Mouse (Mus musculus): ENCODE data around the gene Gm10964.
"Not testable (repeated sequence)": the region's sequence is repeated elsewhere in the genome, so short reads cannot be mapped to it uniquely, and the experiment has no call there.

Gene Gm10964

DNA sequence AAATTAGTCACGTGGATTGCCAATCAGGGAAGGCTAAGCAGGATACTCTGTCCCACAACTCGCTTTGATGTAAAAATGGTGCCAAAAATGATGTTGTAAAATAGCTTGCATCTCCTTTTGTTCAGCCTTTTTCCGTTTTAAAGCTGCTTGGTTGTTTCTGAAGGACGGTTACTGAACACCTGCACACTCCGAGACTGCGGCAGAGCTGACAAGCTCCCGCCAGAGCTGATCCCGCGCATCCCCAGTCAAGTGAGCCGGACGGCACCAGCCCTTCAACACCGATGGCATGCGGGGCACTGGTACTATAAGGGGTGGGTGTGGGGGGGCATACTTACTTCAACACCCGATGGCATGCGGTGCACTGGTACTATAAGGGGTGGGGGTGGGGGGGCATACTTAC is 34.8 kb downstream of the Gm10964 start:
- no peak for DNase-seq (ENCODE audit: extremely low spot score, low spot score)

DNA sequence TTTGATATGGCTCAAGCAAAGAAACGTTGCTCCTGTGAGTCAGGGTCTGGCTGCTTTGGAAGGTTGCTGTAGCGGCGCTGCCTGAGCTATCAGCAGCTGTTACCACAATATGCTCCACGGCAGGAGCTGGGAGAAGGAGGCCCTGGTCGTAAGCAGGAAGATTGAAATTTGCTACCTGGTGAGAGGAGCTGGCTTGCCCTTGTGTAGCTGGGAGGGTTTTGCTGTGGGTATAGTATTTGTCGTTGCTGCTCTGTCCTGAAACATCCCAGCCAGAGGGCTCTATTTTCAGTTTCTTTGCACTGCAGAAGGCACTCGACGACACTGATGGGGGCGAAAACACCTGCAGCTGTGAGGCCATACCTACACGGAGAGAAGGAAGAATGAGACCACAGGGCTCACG is 38.8 kb downstream of the Gm10964 start:
- DNase-seq (ENCODE audit: extremely low spot score, low spot score) = no peak

DNA sequence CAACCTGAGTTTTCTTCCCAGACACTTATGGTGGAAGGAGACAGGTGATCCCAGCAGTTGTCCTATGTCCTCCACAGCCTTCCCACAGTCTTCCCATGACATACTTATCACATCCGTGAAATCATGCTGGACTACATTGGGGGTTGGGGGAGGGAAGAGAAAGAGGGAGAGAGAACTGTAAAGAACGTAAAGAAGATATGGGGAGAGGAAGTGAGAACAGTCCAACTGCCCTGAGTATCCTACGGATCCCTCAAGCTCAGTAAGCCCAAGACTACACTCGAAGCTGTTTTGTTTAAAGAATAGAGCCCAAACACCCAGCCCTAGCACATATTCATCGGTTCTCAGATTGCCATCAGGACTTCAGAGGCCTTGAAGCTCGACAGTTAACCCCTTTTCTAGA is 39.5 kb downstream of the Gm10964 start:
- no peak for DNase-seq (ENCODE audit: extremely low spot score, low spot score)

DNA sequence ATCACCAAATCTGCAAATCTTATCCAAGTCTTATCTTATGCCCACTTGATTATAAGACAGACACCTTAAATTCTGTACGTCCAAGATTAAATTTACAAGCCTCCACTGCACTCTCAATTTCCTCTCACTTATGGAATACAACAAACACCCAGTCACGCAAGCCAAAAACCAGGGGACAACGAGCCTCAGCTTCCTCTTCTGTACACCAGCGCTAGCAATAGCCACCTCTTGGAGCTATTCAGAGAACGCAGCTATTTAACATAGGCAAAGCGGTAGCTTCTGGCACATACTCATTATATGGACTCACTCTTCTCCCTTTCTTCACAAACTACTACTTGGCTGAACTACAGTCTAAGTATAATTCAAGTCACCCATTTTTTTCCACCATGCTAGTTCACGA is 40.0 kb downstream of the Gm10964 start:
- DNase-seq (ENCODE audit: extremely low spot score, low spot score) = no peak

DNA sequence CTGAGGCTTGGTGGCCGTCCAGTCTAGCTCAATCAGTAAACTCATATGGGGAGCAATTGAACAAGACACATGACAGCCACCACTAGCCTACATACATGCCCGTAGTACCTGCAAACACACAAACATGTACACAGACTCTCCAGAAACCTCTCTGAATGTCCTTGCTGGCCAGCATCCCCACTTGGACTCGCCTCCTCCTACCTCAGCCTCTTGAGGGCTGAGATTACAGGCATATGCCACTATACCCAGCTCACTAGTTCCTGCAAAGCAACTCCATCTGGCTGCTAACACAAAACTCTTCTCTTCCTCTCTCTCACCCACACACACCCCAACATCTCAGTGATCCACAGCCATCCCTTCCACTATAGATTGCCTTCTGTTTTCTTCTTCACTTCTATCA is 41.1 kb downstream of the Gm10964 start:
- DNase-seq (ENCODE audit: extremely low spot score, low spot score) = no peak

DNA sequence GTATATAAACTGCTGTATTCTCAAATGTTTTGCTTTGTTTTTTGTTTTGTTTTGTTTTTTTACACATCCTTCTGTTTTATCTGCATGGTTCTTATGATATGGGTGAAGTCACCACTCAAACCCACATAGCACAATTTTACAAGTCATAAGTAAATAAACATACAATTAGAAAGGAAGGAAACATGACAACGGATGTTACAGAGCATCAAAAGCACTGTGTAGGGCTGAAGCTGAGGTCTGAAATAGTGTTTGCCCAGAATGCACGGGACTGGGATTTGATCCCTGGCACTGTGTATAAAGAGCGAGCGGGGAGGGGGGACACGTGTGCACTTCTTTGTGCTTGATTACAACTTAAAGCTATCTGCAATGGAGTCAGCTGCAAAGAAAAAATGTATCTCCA is 41.6 kb downstream of the Gm10964 start:
- no peak for DNase-seq (ENCODE audit: extremely low spot score, low spot score)

DNA sequence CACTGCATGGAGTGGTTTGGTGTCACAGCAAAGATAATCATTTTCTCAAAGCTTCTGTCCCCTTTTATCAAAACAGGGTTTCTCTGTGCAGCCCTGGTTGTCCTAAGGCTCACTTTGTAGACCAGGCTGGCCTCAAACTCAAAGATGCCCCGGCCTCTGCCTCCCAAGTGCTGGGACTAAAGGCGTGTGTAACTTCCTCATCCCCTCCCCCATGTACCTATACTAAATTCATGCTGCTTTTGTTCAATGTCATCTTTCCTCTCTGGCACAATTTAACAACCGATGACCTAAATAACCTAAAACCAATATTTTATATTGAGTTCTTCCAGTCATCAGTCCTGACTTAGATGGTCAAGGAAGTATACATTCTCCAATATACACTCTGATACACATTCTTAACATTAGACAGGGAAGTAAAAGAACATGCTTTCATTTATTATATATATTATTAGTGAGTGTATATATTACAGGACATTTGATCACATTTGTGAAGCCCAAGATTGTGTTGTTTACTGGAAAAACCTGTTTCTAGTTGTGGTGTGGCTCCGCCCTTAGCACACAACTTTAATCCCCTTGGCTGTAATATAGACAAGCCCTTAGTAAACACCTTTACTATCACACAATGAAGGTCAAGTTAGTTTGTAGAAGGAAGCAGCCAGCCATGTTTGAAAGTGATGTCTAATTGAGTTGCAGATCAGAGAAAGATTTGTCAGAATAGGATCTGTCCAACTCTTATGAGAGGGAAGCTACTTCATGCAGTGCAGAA is 43.9 kb downstream of the Gm10964 start:
- no peak for DNase-seq (ENCODE audit: extremely low spot score, low spot score)

DNA sequence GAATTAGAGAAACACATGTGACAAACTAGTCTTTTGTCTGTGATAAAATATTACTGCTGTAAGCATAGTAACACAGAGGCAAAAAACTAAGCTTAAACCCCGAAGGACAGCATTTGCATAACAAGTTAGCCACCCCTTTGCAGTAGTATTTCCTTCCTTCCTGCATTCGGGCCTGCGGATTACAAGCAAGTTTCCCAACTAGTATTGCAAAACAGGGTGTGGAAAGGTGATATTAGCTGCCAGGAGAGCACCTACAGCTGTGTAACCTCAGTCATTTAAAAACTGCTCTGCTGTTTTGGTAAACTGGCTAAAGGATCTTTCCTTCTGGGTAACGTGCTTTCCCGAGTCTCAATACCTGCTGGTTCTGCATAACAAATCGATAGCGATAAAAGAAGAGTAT is 48.1 kb downstream of the Gm10964 start:
- no peak for DNase-seq (ENCODE audit: extremely low spot score, low spot score)

DNA sequence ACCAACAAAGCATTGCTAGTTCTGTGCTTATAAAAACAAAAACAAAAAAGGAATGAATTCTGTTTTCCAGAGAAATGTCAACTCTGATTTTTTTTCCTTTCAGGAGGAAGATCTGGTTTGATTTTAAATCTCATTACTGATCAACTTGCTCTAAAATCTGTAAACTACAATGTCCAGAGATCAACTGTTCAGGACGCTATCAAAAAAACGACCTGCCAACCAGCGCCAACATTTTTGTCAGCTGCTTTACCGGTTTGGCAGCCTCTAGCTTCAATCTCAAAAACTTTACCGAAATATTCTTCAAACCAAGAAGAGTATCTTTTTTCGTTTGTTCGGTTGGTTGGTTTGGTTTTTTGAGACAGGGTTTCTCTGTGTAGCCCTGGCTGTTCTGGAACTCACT is 49.9 kb downstream of the Gm10964 start:
- DNase-seq (ENCODE audit: extremely low spot score, low spot score) = no peak

DNA sequence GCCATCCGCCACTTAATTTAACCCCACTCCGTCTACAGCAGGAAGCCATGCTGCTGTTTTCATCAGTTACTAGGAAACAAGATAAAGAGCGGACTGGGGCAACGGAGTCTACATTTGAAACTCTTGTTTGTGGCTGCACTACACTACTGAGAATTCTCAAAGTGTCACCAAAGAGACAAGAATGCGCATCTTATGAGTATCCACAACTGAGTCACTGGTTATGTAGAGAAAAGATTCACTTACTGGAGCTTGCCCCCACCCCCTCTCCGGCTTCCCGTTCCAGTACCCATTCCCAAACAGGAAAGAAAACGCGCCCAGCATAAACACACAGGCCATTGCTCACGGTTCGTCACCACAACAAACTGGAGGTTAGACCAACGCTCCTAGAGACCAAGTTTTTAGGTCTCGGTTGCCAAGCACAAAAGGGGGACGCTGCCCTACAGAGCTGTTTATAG is 50.8 kb downstream of the Gm10964 start:
- peak; percentile 43 for DNase-seq (ENCODE audit: extremely low spot score, low spot score)

DNA sequence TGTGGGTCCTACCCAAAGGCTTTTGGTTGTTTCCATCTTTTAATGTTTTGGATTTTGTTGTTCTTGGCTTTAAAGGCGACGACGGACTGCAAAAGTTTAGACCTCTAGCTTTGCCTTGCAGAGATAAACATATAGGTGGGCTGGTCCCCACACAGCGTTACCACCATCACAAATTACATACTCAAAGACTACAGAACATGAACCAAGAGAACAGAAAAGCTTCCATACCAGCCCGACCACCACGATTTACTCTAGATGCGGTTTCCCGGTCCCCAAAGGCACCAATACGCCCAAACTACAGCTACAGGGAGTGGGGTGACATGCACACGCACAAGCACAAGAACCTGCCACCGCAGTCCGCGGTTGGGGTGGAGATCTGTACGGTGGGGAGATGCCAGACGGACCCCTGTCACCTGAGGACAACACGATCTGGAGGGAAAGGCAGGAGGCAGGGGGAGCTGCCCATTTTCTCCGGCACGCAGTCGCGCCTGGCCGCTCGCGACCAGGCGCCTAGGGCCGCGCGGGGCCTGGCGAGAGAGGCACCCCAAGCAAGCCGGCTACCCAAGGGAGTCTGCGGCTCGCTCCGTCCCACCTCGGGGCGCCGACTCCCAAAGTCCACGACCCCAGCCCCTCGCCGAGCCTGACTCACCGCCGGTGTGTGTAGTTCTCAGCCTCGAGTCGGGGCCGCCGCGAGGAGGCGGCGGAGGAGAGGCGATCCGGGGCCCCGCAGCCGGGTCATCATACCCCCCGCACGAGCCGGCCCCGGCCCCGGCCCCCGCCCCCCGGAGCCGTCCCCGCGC is 51.4 kb downstream of the Gm10964 start:
- DNase-seq (ENCODE audit: extremely low spot score, low spot score) = no peak

DNA sequence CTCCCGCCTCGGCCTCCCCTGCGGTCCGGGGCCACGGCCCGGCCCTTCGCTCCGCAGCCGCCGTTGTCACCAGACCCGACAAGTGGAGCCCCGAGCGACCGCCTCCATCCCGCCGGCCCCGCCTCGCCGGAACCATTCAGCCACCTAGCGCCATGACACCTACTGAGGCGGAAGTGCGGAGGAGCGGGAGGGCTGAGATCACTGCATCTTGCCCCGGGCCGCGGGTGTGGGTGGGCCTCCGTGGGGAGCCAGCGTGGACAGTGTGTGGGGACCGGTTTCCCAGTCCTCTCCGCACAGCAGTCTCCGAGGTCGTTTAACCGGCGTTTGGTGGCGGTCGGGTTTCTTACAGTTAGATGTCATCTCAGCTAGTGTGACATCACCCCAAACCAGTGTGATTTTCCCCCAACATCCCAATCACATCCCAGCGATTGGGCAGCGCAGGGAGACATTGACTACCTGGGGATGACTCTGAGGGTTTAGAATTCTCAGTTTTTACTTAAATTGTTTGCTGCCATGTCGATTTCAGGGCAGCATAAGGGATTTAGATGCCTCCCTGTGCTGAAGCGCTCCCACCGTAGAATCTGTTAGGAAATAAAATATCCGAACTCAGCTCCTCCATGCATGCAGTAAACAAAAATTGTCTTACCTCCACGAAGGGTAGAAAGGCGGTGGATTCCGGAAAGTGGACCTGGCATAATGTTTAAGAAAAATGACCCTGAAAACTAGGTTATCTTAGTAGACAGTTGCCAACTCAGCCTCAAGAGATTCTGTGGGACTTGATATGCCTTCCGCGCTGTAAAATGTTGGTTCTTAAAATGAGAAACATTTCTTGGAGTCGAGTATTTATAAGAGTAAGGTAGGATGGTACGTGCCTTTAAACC is 52.3 kb downstream of the Gm10964 start, which contains the start of gene Hipk1:
Gene Hipk1 (minus strand): TSS at position 334 of the 881 bp plus-strand sequence.
- DNase-seq (ENCODE audit: extremely low spot score, low spot score) = peak; percentile 93

DNA sequence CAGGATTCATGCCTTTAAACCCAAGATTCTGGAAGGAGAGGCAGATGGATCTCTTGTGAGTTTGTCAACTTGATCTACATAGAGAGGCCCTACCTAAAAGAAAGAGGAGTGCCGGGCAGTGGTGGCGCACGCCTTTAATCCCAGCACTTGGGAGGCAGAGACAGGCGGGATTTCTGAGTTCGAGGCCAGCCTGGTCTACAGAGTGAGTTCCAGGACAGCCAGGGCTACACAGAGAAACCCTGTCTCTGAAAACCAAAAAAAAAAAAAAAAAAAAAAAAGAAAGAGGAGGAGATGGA is 52.9 kb downstream of the Gm10964 start:
- DNase-seq (ENCODE audit: extremely low spot score, low spot score) = not testable (repeated sequence)

DNA sequence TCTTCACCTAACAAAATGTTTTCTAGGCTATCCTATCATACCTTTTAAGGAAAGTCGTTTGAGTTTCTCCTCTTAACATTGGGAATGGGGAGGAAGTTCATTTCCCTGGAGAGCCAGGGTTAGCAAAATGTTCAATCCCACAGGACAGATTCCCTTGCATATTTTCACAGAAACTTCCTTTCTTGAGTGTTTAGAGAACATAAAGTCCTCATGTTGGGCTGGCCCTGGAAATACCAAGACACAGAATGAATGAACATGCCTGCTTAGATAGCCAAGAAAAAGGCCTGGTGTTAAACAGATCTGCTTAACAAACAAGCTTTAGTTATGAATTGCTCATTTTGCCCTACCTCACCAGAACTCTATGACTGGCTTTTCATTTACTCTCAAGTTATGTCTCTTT is 53.4 kb downstream of the Gm10964 start:
- DNase-seq (ENCODE audit: extremely low spot score, low spot score) = no peak

All from neural tube, embryonic 10.5 days (tissue).